ENCODE assay signal across 18 mouse cellular contexts in the genomic region with DNA sequence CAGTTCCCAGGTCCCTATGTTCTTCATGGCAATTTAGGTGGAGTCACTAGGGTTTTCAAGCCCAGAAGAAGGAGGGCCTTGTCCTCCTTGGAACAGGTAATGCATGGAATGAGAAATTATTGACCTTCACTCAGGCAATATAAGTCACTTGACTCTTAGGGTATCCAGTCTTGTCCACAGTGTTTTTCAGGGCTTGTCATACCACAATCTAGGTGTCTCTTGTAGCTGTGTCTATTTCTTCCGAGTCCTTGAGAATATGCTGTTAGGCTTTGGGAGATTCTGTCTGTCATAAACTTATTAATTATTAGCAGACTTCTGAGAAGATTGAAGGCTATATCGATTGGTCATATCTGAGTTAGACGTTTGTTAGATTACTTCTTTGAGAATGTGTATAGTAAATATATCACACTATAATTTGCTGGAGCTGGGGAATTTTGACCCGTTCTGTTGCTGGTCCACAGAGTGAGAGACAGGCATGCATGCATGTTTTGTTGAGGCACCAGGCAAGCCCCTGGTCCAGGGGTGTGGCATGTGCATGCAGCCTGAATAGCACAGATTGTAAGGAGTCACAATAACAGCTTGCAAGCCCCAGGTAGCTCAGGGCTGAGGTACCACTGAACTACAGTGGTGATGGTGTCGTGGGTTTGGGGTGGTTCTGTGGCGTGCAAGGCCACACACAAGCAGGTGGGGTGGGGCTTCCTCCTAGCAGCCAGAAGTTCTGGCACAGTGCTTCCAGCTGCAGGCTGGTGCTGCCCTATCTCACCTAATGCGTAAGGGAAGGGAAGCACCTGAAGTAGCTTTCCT. TPM values are rescaled to one million over a fixed set of nuclear protein-coding genes. Genes with fewer than 3 reads are reported as not detected.
DNase-seq lines count a peak whose midpoint lies in the region; ATAC-seq lines count a peak whose summit lies in the region.
"Had no signal": no experiment of that assay in that cellular context is flagged by ENCODE, and none has a peak within 500 bp of the region (broad histone marks: within the 10 kb centered on the region; RNA-seq: fewer than 3 reads in every experiment).

No protein-coding gene starts in this region.

- H3K4me3 ChIP-seq in kidney, embryonic 16.5 days (ENCODE audit: low read length) = no peak overlapping the region
- H3K4me3 ChIP-seq in liver, embryonic 12.5 days = 0 out of 2 replicates have a peak overlapping the region, but pooled peaks have one; percentile 35
- H3K4me3 ChIP-seq: hindbrain, embryonic 13.5 days had no signal

- no peak overlapping the region for H3K9ac ChIP-seq in kidney, embryonic 16.5 days (replicated peaks; ENCODE audit: low read length)
- no peak overlapping the region for H3K9ac ChIP-seq in liver, embryonic 12.5 days
- H3K9ac ChIP-seq: hindbrain, embryonic 13.5 days had no signal

- H3K4me2 ChIP-seq in kidney, embryonic 16.5 days (replicated peaks; ENCODE audit: low read depth, low read length) = peak overlapping the region; percentile 24
- peak overlapping the region; percentile 57 for H3K4me2 ChIP-seq in liver, embryonic 12.5 days
- H3K4me2 ChIP-seq: hindbrain, embryonic 13.5 days had no signal

- H3K27ac ChIP-seq in kidney, embryonic 16.5 days (ENCODE audit: low read length) = peak overlapping the region; percentile 46; the same call in 1 of the 2 replicates
- peak overlapping the region; percentile 60 for H3K27ac ChIP-seq in liver, embryonic 12.5 days
- H3K27ac ChIP-seq: hindbrain, embryonic 13.5 days had no signal

- H3K27me3 ChIP-seq in kidney, embryonic 16.5 days (ENCODE audit: insufficient read depth, low read length) = no peaks in the 10 kb centered on the region
- no peaks in the 10 kb centered on the region for H3K27me3 ChIP-seq in liver, embryonic 12.5 days (replicated peaks)
- H3K27me3 ChIP-seq: Patski had no signal

- H3K36me3 ChIP-seq in kidney, embryonic 16.5 days (ENCODE audit: insufficient read depth, low read length) = no peaks in the 10 kb centered on the region
- H3K36me3 ChIP-seq in liver, embryonic 12.5 days = no peaks in the 10 kb centered on the region
- H3K36me3 ChIP-seq: hindbrain, embryonic 13.5 days had no signal

- no peak for DNase-seq in kidney, postnatal 10 days
- DNase-seq in layer of hippocampus, postnatal 25 days (ENCODE audit: extremely low spot score in 1 of 2, low spot score in 1 of 2) = no peak
- DNase-seq in cerebellum, adult 11 months = no peak
- DNase-seq in embryo, embryonic 9.5 days (ENCODE audit: extremely low spot score) = no peak
- DNase-seq: cerebellum, adult 9-10 months; gastrocnemius, postnatal 10 days; lung, postnatal 14 days; right cerebral cortex, postnatal 25 days had no signal

- peaks cover 11% of the 10 kb centered on the region for H3K4me1 ChIP-seq in kidney, embryonic 16.5 days (ENCODE audit: insufficient read depth, low read length)
- H3K4me1 ChIP-seq in liver, embryonic 12.5 days = peaks cover 20% of the 10 kb centered on the region

- ATAC-seq in kidney, embryonic 16.5 days (ENCODE audit: low FRiP score, low TSS enrichment) = peak; percentile 42
- peak; percentile 31; the same call in 1 of the 2 replicates for ATAC-seq in erythroid progenitor cell, adult 5-6 weeks (replicated peaks; ENCODE audit: low FRiP score, poor library complexity, severe bottlenecking)
- peak; percentile 55 for ATAC-seq in liver, embryonic 12.5 days
- ATAC-seq in neutrophil, adult 5-6 weeks (ENCODE audit: extremely low read depth, insufficient number of reproducible peaks, low FRiP score, poor library complexity, severe bottlenecking) = peak; percentile 47; the same call in 1 of the 2 replicates
- ATAC-seq: forebrain, embryonic 14.5 days; Patski had no signal

- H3K9me3 ChIP-seq in kidney, embryonic 16.5 days (ENCODE audit: low read length) = no peaks in the 10 kb centered on the region
- H3K9me3 ChIP-seq in liver, embryonic 12.5 days (replicated peaks) = no peaks in the 10 kb centered on the region
- H3K9me3 ChIP-seq: hindbrain, embryonic 13.5 days had no signal

- 76% methylated on average over 7 of the region's 7 CpGs for WGBS in kidney, embryonic 16.5 days
- WGBS in liver, embryonic 12.5 days (ENCODE audit: insufficient replicate concordance) = 73% methylated on average over 7 of the region's 7 CpGs

RNA-seq across cellular contexts. Expression of gene Klrb1f, which starts 50.2 kb away (rescaled TPM):
- polyA plus RNA-seq in kidney, embryonic 16.5 days (2015; fragmentation: Nextera tagmentation; extraction: Ambion mirVana) = 0.18 and 0.21 TPM in 2 replicates
- total RNA-seq in erythroid progenitor cell, adult 5-6 weeks (2015; ENCODE audit: low replicate concordance) = 1.4 and 14.7 TPM in 2 replicates
- total RNA-seq in erythroid progenitor cell, adult 5-6 weeks (2017; ENCODE audit: low replicate concordance) = 2.7 and 4.1 TPM in 2 replicates
- polyA plus RNA-seq in liver, embryonic 12.5 days (2016; fragmentation: Nextera tagmentation; extraction: Ambion mirVana) = 0.38 and 0.50 TPM in 2 replicates
- 0.86 and 1.2 TPM in 2 replicates for total RNA-seq in neutrophil, adult 5-6 weeks (2017)
- not detected for total RNA-seq in layer of hippocampus, postnatal 25 days (2021)
- total RNA-seq: gastrocnemius, postnatal 10 days; layer of hippocampus, adult 18-20 months; left cerebral cortex, postnatal 14 days had no signal
- polyA plus RNA-seq: Patski; testis, adult 2 months had no signal
